Mouse (Mus musculus) neural tube, embryonic 10.5 days (tissue): ENCODE results near the gene Gm14137.

Experiments used
- DNase-seq: peaks from one replicate; pipeline ENCODE4 v3.0.0-alpha.2; 2017; ENCODE audit warnings: low spot score; ENCODE audit errors: extremely low spot score

Gene Gm14137

DNA sequence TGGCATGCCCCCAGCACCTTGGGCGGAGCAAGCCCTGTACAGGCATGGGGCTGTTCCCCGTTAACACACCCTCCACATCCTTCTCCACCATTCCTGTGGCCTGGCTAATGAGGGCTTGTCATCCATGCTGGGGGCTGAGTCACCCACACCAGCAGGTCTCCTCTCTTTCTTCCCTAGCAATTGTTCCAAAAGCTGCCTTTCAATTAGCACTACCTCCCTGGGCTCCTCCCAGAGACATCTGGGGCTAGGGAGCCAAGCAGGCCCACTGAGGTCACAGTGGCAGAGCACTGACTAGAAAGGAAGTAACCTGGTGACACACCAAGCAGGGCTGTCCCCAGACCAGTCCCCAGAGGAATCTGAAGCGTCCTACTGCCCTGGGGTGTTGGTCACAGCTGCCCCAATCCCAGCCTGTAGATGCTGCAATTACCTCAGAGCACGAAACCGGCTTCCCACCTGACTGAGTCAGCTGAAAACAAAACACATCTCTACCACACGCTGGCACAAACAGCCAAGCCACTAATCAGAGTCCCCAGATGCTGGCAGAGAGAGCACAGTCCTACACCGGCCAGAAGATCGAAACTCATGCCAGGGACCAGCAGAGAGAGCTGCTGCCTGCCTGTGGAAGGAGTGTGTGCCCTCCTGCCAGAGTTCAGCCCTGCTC, at the start of gene Gm14137:
Gene Gm14137 (plus strand): TSS at position 519 of the 661 bp plus-strand sequence.
- no peak for DNase-seq

DNA sequence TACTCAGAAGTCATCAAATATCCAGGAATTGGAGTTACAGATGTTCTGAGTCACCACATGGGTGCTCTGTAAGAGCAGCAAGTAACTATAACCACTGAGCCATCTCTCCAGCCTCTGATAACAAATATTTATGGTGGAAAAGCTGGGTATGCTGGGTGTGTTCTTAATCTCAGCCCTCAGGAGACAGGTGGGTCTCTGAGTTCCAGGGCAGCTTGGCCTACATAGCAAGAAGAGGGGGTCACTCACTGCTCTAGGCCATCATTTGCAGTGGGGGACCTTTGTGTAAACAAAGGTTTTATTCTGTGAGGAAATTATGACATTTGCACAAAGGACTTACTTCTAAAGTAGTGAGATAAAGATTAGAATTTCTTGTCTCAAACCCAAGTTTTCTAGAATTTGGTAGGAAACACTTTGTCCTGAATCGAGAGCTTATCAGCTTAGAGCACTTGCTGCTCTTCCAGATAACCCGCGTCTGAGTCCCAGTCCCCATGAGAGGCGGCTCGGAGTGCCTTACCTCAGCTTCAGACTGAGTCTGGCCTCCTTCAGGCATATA, 37.9 kb upstream of the Gm14137 start:
- DNase-seq, result no peak

DNA sequence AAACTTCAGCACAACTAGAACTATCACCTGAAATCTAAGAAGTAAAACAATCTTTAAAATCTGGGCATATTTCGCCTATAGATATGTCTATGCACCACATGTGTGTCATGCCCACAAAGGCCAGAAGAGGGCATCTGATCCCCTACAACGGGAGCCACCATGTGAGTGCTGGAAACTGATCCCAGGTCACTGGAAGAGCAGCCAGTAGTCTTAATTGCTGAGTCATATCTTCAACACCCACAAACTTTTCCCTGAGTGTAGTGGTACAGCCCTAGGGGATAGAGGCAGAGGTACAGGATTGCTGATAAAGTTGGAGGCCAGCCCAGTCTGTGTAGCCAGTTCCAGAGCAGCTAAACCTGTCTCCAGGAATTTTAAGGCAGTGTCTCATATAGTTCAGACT, 29.1 kb upstream of the Gm14137 start:
- no peak for DNase-seq

DNA sequence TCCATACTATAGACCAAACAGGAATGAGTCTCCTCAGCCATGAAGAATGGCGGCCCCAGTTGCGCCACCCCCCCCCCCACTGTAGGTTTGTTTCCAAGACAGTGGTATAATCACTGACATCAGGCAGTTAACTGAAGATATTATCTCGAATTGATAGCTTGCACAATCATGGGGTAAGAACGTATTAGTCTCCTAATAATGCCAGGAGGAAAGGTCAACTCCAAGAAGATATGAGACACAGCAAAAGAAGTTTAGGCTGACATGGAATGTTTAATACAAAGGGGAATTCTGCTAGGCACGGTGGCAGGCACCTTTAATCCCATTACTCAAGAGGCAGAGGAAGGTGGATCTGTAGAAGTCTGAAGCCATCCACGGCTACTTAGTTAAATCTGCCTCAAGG, 27.9 kb upstream of the Gm14137 start:
- DNase-seq, result no peak

DNA sequence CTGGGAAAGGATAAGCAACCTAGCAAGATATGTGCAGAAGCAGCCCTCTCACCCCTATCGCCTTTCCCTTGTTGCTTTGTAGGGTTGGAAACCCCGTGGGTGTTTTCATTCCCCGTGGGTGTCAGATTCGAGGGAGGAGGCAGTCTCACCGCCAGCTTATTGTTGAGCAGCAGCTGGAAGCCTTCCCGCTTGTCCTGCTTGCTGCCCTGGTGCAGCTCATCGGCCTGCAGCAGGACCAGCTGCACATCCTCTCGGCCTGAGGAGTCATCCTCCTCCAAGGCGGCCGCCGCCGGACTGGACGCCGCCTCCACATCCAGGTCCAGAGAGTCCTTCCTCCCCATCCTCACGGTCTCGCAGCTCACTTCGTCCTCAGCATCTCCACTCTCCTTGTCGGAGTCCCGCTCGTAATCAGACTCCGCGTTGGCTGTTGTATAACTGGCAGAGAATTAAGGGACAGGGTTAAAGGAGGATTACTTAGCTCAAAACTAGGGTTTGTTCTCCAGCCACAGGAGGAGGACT, 27.1 kb upstream of the Gm14137 start:
- no peak for DNase-seq

DNA sequence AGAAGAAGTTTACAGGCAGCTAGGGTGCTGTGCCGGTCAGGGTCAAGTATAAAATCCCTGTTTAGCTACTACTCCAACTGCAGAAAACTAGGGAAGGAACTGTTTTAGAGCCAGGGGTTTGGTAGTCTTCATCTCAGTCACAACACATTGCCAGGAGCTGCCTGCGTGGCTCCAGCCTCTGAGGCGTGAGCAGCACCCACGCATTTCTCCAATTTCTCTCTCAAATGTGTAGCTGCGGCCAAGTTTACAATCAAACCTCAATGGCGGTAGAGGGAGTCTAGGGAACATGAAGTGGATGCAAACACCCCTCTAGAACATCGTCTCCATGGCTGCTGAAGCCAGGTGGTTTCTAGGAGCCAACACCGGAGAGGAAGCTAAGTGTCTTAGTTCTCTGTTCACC, 26.5 kb upstream of the Gm14137 start:
- no peak for DNase-seq

DNA sequence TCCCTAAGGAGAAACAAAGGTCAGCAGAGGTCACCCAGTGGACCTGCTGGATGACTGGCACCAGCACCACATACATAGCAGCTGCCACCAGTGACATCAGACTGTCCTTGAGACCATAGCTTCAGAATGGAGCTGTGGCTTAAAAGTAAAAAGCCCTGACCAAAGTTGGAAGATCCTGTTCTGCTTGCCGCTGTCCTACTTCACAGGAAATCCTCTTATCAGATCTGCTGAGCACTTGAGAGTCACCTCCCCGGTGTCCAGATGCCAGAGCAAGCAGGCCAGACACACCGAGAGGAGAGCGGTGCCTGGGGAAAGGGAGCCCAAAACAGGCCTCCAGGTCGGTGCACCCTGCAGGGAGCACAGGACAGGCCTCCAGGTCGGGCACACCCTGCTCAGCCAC, 22.1 kb upstream of the Gm14137 start:
- no peak for DNase-seq

DNA sequence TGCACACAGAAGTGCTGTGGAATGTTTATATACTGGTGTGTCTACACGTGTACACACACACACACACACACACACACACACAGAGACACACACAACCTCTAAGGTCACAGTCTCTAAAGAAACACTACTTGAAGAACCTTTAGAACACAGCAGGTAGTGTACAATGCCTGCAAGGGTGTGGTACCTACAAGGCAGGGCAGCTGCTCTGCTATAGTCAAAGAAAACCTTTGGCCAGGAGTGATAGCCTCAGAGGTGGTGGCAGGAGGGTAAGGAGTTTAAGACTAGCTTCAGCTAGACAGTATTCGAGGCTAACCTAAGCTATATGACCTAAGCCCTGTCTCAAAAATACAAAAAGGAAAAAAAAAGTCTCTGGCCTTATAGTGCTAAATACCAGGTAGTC, 19.6 kb upstream of the Gm14137 start:
- DNase-seq, result no peak

DNA sequence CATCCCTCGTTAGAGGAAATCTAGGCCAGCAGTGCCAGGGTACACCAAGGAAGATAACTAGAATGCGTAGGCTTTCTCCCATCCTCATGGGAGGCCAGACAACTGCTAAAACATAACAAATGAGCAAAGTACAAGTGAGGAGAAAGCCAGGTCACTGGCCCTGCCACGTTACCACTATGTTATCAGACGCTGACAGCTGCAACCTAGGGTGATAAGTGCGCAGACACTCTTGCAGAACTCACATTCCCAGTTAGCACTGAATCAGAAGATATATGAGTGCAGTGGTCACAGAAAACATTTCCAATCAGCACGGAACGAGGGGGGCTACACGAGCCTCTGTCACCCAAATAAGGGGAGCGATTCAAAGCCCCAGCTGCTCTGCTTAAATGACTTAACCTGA, 18.9 kb upstream of the Gm14137 start:
- no peak for DNase-seq

DNA sequence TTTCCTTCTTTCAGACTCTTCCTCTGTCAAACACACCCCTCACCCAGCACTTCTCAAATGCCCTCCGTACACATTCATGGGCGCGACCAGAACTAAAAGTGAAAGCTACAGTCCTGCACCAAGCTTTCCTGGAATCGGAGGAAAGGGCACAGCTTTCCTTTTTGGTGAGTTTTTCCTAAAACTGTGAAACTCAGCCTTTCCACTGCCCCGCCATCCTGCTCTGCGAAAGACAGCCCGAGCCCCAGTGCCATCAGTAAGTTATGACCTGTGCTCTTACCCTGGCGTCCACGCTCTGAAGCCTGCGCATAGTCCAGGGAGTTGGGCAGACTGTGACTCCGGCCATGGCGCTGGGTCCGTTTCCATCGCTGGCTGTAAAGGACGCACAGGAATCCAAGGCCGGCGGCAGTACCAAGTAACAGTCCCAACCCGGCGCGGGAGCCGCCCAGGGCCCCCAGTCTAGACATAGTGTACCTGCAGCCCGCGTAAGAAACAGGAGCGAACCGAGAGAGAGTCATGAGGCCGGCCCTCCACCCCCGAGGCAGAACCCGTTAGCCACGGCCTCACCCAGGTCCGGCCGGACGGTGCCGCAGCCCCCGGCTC, 18.1 kb upstream of the Gm14137 start:
- peak; percentile 45 for DNase-seq

DNA sequence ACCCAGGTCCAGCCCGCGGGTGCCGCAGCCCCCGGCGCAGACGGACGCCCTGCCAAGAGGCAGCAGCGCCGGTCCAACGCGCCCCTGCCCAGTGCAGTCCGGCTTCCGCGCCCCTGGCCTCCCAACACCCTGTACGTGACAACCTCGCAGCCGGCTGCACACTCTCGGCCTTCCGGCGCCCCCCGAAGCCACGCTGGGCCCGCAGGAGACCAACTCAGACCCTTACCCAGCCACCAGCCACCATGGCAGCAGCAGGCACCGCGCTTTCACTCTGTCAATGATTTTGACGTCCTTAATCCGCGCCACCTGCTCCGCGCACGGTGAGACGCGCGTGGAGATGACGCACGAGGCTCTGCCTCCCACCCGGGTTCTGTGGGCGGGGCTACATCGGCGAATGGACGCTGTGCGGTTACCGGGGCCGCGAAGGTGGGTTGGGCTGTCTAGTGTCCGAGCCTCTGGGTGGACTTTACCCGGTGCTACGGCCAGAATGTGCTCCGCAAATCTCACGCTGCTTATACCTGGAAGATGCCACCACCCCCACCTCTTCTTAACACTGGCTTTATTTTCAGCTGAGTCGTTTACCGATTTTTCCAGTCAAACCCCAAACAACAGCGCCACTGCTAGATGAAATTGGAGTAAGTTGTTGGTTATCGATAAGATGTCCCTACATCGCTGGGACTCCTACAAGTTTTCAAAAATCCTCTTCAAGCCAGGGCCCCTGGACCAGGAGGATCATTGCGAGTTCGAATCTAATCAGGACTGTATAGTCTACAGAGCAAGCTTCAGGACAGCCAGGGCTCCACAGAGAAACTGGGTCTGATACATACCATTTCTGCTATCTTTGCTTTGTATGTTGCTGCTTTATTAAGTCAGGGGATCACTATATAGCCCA, 17.4 kb upstream of the Gm14137 start, which contains the start of gene Rmdn3:
Gene Rmdn3 (minus strand): TSS at position 354 of the 892 bp plus-strand sequence.
- DNase-seq, result peak; percentile 93

DNA sequence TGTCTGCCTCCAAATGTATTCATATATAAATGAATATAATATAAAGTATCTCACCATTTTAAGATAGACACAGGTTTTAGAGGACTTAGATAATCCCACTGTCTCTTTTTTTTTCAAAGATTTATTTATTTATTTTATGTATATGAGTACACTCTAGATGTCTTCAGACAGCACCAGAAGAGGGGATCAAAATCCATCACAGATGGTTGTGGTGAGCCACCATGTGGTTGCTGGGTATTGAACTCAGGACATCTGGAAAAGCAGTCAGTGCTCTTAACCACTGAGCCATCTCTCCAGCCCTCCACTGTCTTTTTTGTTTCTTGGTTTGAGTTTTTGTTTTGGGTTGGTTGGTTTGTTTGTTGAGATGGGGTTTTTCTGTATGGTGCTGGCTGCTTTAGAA, 16.5 kb upstream of the Gm14137 start:
- no peak for DNase-seq

DNA sequence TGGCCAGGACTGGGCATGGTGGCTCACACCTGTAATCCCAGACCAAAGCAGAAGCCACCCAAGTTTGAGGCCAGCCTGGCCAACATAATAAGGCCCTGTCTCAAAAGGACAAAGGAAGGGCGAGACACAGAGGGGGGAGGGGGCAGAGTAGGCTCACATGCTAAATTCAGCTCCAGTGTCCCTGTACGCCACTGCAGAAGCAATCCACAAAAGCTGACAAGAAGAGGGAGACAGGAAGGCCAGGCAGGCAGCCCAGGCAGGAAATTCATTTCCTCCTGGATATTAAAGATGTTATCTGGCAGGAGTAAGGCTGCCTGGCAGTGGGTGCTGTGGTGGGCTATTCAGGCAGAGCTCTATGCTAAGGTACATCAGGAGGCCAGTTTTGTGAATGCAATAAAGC, 13.1 kb upstream of the Gm14137 start:
- no peak for DNase-seq

DNA sequence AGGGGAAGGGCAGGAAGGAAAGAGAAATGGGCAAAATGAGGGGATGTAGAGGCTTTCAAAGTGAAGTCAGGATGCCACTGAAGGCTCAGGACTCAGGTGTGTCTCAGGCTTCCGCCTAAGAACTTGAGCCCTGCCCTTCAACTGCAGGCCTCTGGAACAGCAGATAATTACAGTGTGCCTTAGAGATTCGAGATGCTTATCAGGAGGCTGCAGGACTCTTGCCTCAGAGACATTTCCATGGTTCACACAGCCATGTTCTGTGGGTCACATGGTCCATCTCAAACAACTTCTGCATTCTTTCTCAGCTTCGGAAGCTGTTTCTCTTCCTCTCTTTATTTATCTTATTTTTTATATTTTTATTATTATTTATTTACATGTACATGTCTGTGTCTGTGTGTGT, 11.2 kb upstream of the Gm14137 start:
- DNase-seq, result no peak

DNA sequence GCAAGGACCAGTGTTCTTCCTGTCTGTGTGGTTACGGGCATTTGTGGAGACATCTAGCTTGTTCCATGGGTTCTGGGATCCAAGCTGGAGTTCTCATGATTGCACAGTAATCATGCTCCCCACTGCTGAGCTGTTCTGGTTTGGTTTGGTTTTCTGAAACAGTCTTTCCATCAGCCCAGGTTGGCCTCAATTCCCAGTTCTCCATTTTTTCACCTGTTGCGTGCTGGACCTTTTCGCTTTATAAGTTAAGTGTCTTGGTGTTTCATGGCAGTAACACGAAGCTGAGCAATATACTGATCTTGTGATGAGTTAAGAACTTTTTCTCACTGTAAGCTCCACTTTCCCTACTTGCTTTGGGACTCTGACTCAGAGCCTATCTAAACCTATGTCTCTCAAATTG, 10.3 kb upstream of the Gm14137 start:
- DNase-seq, result no peak

DNA sequence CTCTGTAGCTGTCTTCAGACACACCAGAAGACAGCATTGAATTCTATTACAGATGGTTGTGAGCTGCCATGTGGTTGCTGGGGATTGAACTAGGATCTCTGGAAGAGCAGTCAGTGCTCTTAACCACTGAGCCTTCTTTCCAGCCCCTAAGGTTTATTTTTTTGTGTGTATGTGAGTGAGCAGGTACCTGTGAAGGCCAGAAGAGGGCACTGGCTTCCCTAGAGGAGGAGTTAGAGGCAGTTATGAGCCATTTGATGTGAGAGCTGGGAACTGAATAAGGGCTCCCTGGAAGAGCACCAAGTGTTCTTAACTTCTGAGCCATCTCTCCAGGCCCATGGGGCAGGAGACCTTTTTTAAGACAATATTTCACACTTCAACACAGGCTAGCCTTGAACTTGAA, 8.9 kb upstream of the Gm14137 start:
- no peak for DNase-seq

DNA sequence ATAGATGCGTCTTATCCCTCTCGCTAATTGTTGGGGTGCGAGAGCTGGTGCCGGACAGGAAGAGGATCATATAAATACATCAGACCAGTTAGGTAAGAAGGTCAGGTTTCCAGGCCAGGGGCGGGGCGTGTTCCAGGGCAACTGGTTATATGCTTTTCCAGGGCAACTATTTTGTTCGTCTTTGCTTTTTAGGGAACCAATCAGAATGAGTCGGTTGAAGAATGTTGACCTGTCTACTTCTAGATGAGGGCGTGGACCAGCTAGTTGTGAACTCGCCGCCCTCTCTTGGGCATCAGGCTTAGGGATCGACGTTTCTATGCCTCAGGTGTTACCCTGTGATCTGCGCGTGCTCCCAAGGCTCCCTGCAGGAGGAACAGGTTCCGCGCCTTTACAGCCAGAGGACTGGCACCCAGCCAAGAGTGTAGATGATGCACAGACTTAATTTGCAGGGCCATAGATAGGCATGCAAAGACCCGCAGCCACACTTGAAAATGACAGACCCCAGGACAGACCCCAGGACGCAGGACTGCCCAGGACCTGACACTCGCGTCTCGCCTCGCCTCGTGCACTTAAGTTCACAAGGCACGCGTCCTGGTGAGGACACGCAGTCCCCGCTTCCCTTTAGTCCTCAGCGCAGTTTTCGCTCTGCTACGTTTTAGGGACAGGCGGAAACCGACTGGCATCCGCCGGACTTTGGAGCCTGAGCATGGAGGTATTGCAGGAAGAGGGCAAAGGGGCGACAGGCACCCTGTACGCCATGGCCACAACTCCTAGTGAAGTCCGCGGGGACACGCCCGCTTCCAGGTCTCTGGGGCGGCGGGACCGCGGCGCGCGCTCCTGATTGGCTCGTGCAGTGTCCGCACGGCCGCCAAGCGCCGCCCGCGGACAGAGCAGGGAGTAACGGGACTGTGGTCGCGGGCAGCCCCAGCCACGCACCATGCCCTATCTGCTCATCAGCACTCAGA, 7.1 kb upstream of the Gm14137 start, which contains the start of gene Gchfr:
Gene Gchfr (plus strand): TSS at position 873 of the 965 bp plus-strand sequence.
- DNase-seq, result peak; percentile 72

DNA sequence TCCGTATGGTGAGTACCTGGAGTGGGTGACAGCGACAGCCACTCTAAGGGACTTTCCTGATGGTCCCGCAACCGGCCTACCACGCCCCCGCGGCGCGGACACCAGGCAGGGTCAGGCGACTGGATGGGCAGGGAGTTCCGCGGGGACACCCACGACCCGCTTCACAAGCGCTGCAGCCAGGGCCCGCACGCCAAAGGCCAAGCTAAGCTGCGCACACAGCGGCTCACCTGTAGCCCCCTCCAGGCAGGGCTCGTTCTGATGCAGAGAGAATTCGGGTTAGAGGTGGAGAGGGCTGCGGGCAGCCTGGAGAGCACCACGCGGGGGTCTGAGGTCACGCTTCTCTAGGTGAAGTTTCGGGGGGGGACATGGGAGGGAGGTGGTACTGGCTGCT, 6.4 kb upstream of the Gm14137 start:
- DNase-seq, result peak; percentile 45

DNA sequence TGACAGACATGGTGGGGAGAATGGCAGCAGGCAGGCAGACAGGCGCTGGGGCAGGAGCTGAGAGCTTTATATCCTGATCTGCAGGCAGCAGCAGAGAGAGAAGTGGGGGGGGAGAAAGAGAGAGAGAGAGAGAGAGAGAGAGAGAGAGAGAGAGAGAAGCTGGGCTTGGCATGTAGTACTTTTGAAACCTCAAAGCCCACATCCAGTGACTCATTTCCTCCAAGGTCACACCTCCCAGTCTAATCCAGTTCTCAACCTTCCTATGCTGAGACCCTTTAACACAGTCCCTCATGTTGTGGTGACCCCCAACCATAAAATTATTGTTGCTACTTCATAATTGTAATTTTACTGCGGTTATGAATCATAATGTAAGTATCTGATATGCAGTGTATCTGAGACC, 4.0 kb upstream of the Gm14137 start:
- no peak for DNase-seq

DNA sequence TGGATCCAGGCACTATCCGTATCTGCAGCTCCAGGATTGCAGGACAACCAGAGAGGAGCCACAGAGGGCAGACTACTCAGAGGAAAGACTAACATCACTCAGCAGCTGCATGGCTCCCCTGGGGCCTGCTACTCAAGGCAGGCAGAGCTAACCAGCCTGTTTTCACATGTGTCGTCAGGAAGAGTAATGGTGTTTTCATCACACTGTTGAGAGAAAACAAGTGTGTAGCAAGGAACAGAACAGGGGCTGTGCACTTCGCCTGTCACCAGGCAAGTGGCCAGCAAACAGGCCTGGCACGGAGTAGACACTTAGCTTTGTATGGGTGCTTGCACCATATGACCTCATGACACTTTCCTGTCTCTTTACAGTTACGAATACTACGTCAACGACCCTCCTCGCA, 2.7 kb upstream of the Gm14137 start:
- DNase-seq, result no peak

DNA sequence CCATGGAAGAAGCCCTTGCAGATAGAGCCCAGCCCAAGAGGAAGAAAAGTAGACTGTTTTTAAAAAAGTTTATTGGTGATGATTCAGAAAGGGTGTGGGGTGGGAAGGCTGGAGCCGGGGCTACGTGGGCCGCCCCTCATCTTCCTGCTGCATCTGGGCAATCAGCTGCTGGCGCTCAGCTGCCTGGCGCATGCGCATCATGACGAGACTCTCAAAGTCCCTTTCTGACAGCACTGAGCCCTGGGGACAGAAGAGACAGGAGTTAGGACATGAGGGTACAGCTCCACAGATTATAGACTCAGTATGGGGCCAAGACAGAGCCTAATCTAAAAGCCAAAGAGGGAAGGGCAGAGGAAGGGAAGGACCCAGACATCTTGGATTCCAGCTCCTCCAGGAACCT, 1.9 kb upstream of the Gm14137 start:
- no peak for DNase-seq
